Comparison of ENCODE assay signal across 7 mouse cellular contexts in genomic region chrX:150588023-150588764, GRCm38 (mm10). TPM values are rescaled to one million over a fixed set of nuclear protein-coding genes. Genes with fewer than 3 reads are reported as not detected.
DNase-seq lines count a peak whose midpoint lies in the region; ATAC-seq lines count a peak whose summit lies in the region.

TSS of gene Pfkfb1 (plus strand) at chrX:150588229.

- H3K4me1 ChIP-seq in intestine, embryonic 15.5 days (replicated peaks), result no peaks in the 10 kb centered on the region
- H3K4me1 ChIP-seq in midbrain, embryonic 10.5 days, result no peaks in the 10 kb centered on the region; the same call in 1 of the 2 replicates

- intact Hi-C loops in left cerebral cortex, postnatal 25 days (cut with DNase I), result loop anchor here (5.0 kb wide), 1 partner anchor 69 kb away; the partner anchor contains the start of gene Tro

- no peaks in the 10 kb centered on the region for H3K36me3 ChIP-seq in intestine, embryonic 15.5 days
- H3K36me3 ChIP-seq in midbrain, embryonic 10.5 days, result peaks cover 27% of the 10 kb centered on the region

- peak within 1 kb of the TSS; percentile 56 for H3K9ac ChIP-seq in intestine, embryonic 15.5 days

- H3K27ac ChIP-seq in intestine, embryonic 15.5 days, result peak within 1 kb of the TSS; percentile 86
- H3K27ac ChIP-seq in midbrain, embryonic 10.5 days (replicated peaks), result peak within 1 kb of the TSS; percentile 86

- DNase-seq in adrenal gland, adult 18-20 months (ENCODE audit: low spot score in 2 of 2), result peak; percentile 59 to 67
- peak; percentile 89 for DNase-seq in embryo, embryonic 11 days
- DNase-seq in gastrocnemius, postnatal 25 days, result peak; percentile 75
- DNase-seq in left cerebral cortex, postnatal 25 days (ENCODE audit: low spot score in 2 of 2), result peak; percentile 66 to 80
- DNase-seq in midbrain, embryonic 10.5 days (ENCODE audit: low spot score), result peak; percentile 79
- DNase-seq in right cerebral cortex, postnatal 4 days, result peak; percentile 75

- peak; percentile 97 for ATAC-seq in intestine, embryonic 15.5 days

- 15% methylated on average over 35 of the region's 35 CpGs for WGBS in intestine, embryonic 15.5 days
- whole genome bisulfite sequencing in midbrain, embryonic 10.5 days, result 18% methylated on average over 35 of the region's 35 CpGs

- H3K4me2 ChIP-seq in intestine, embryonic 15.5 days (replicated peaks), result peak within 1 kb of the TSS; percentile 55

- no peaks in the 10 kb centered on the region for H3K27me3 ChIP-seq in intestine, embryonic 15.5 days (replicated peaks)
- H3K27me3 ChIP-seq in midbrain, embryonic 10.5 days (ENCODE audit: low read depth, poor library complexity, severe bottlenecking), result peaks cover 31% of the 10 kb centered on the region

- H3K4me3 ChIP-seq in intestine, embryonic 15.5 days (replicated peaks), result peak within 1 kb of the TSS; percentile 49
- peak within 1 kb of the TSS; percentile 58 for H3K4me3 ChIP-seq in midbrain, embryonic 10.5 days

- no peaks in the 10 kb centered on the region for H3K9me3 ChIP-seq in intestine, embryonic 15.5 days
- H3K9me3 ChIP-seq in midbrain, embryonic 10.5 days (replicated peaks), result no peaks in the 10 kb centered on the region

RNA-seq across cellular contexts. Expression of gene Pfkfb1, which starts in this region (rescaled TPM):
- total RNA-seq in adrenal gland, adult 18-20 months (2021), result 10 to 100 TPM in 1 of 2 experiments, 1 to 10 TPM in 1; 8.9 to 10.6 TPM
- 10 to 100 TPM; 17.0 to 37.5 TPM for total RNA-seq in gastrocnemius, postnatal 25 days (2021)
- 7.0 and 7.7 TPM in 2 replicates for polyA plus RNA-seq in intestine, embryonic 15.5 days (2015; fragmentation: Nextera tagmentation; extraction: Ambion mirVana)
- 1 to 10 TPM; 1.3 to 1.5 TPM for total RNA-seq in left cerebral cortex, postnatal 25 days (2021)
- 6.8 and 7.1 TPM in 2 replicates for polyA plus RNA-seq in midbrain, embryonic 10.5 days (2016; fragmentation: Nextera tagmentation; extraction: Ambion mirVana)

Comparison
In these comparisons a context has a peak if more than half of its experiments do, and no peak if none do; other contexts are left out.
1. Peak in every context shown above with its lines: DNase-seq, ATAC-seq, H3K4me3 ChIP-seq and H3K27ac ChIP-seq.
2. RNA of gene Pfkfb1 (total RNA-seq): 17.0 to 37.5 TPM in gastrocnemius, postnatal 25 days and 8.9 to 10.6 TPM in adrenal gland, adult 18-20 months; 1.3 to 1.5 TPM in left cerebral cortex, postnatal 25 days; every median in the first group is over 4 times any median in the second.